Mouse (Mus musculus) erythroblast, embryonic 14.5 days (primary cell): ENCODE results near the gene Lpin2.

ENCODE experiments used
- GATA1 ChIP-seq: IDR thresholded peaks from 2 replicates; pipeline ENCODE4 v1.6.1; 2012; ENCODE audit warnings: low read length, inconsistent platforms, mixed read lengths
- TAL1 ChIP-seq: IDR thresholded peaks from 3 replicates; pipeline ENCODE4 v1.6.1; 2012; ENCODE audit warnings: low read length, inconsistent platforms, mixed read lengths

DNA sequence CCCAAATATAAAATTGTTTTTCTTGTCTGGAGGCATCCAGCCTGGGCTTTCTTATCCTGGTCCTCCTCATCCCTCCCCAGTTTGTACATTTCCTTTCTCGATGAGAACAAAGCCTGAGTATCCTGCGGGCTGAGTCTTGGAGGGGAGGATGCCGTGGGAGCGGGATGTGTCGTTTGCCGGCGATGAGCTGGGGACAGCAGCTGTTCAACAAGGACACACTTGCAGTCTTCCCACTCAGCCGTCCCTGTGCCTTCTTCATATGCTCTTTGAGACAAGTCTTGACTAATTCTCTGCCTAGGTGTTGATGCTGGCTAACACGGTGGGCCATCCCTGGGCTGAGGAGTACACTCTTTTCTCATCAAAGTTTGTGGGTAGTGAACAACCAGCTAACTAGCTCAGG, 13.5 kb upstream of the Lpin2 start:
- TF ChIP-seq GATA1: no peak
- TF ChIP-seq TAL1: no peak
